Mouse (Mus musculus) forebrain, embryonic 14.5 days (tissue): ENCODE measurements around the gene Tor2a. TPM values are rescaled to one million over a fixed set of nuclear protein-coding genes. Genes with fewer than 3 reads are reported as not detected.

ENCODE experiments used
- ATAC-seq: fragments of 200-750 bp; cut with Nextera tagmentation; 2 replicates; pipeline ENCODE4 v1.8.0; 2017; ENCODE audit warnings: mild to moderate bottlenecking, moderate library complexity
- DNase-seq: peaks from one replicate; pipeline ENCODE4 v3.0.0-alpha.2; 2015; ENCODE audit warnings: low spot score
- H3K27ac ChIP-seq: fragments of 300-500 bp; sonication (generic); 2 replicates; pipeline ENCODE4 v1.5.1; 2014; ENCODE audit warnings: low read depth, mild to moderate bottlenecking, control low read depth, low read length, moderate library complexity
- H3K27me3 ChIP-seq: fragments of 300-500 bp; sonication (generic); replicated peaks from 2 replicates; pipeline ENCODE4 v1.6.1; 2014; ENCODE audit warnings: low read length, control low read depth, mixed read lengths; ENCODE audit not compliant: control insufficient read depth, insufficient read depth
- H3K36me3 ChIP-seq: fragments of 300-500 bp; sonication (generic); 2 replicates; pipeline ENCODE4 v1.6.1; 2014; ENCODE audit warnings: low read length, control low read depth; ENCODE audit not compliant: control insufficient read depth, insufficient read depth
- H3K4me1 ChIP-seq: fragments of 300-500 bp; sonication (generic); 2 replicates; pipeline ENCODE4 v1.6.1; 2014; ENCODE audit warnings: antibody characterized with exemption, low read length, control low read depth; ENCODE audit not compliant: control insufficient read depth, insufficient read depth
- H3K4me2 ChIP-seq: fragments of 300-500 bp; sonication (generic); 2 replicates; pipeline ENCODE4 v1.6.1; 2014; ENCODE audit warnings: mild to moderate bottlenecking, control low read depth, low read length
- H3K4me3 ChIP-seq: fragments of 300-500 bp; sonication (generic); 2 replicates; pipeline ENCODE4 v1.5.1; 2014; ENCODE audit warnings: low read depth, low read length, control low read depth
- H3K9ac ChIP-seq: fragments of 300-500 bp; sonication (generic); 2 replicates; pipeline ENCODE4 v1.6.1; 2014; ENCODE audit warnings: mild to moderate bottlenecking, low read length, control low read depth, moderate library complexity
- H3K9me3 ChIP-seq: fragments of 300-500 bp; sonication (generic); replicated peaks from 2 replicates; pipeline ENCODE4 v1.6.1; 2016; ENCODE audit warnings: low read length, control low read depth, mixed read lengths; ENCODE audit not compliant: control insufficient read depth
- WGBS: fragments of 180-500 bp; shearing (Covaris S2); extraction: QIAGEN DNeasy Blood & Tissue Kit; methylation state at CpG from one replicate; pipeline ENCODE4 v1.1.7; 2014; 5-methylcytosine and 5-hydroxymethylcytosine counted together
- polyA plus RNA-seq: library from polyadenylated mRNA; unstranded; fragments of >200 nt; fragmentation: Nextera tagmentation; extraction: Ambion mirVana; gene quantifications from 2 replicates; pipeline ENCODE4 v1.2.1, GENCODE M21; 2014

Tor2a gene
- polyA plus RNA-seq, 1 experiment from 2014 or later = 71.2 TPM

DNA sequence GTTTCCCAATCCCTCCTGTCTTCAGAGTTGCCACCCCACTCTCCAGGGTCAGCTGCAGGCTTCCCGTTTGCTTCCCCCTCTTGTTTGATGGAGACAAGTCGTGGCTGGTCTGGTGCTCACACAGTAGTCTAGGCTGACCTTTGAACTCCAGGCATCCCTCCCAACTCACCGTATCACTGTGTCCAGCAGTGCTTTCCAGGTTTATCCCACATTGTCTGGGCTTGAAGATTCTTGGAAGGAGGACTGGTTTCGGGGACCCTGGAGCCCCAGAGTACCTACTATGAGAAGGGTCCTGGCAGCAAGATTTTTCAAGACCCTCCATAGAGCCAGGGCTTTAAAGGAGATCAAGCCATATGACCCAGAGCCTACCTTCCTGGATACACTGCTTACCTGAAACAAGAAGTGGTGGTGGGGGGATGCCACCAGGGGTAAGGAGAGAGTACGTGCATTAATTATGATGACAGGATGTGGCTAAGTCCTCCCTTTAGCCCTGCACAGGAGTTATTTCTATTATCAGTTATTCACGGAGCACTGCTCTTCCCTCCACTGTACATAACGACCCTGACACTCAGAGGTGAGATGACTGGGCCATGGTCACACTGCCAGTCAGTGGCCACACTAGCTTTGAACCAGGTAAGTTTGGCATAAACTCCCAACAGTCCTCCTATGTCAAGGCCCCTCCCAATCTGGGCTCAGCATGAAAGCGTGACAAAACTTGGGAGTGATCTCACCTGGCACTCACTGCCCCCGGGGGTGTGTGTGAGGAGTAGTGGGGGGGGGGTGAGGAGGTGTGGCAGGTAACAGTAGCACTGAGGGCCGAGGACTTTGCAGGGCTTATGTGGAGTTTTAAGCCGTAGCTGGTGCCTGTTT is 42.7 kb upstream of the Tor2a start:
- WGBS = 64% methylated on average over 11 of the region's 11 CpGs
- H3K9me3 ChIP-seq = no peaks in the 10 kb centered on the region
- H3K4me3 ChIP-seq = no peak overlapping the region
- H3K27ac ChIP-seq = peak overlapping the region; percentile 97
- ATAC-seq (no peak), DNase-seq (no peak)
- no peaks in the 10 kb centered on the region for H3K27me3 ChIP-seq
- no peak overlapping the region for H3K4me2 ChIP-seq
- peak overlapping the region; percentile 72 for H3K9ac ChIP-seq
- H3K4me1 ChIP-seq = peaks cover 14% of the 10 kb centered on the region
- peaks cover 20% of the 10 kb centered on the region for H3K36me3 ChIP-seq

DNA sequence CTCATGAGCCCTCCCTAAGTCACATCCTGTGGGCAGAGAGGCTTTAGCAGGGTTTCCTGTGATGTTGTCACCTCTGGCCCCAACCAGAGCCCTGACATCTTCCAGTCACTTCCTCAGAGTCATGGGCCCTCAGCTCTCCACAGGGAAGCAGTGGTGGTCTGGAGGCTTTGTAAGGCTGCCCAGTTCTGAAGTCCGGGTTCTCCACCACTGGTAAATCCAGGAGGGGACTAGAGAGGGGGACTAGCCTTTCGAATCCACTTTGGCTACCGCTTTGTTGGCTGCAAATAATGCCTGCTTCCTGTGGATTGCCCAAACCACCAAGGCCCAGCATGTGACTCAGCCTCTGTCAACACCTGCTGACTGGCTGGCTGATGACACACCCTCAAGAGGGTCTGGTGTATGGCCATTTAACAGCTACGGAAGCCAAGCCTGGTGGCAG is 42.0 kb upstream of the Tor2a start:
- 65% methylated on average over 4 of the region's 4 CpGs for WGBS
- Histone ChIP-seq H3K36me3 (peaks cover 14% of the 10 kb centered on the region), H3K27me3 (no peaks in the 10 kb centered on the region), H3K27ac (no peak overlapping the region), H3K4me1 (peaks cover 14% of the 10 kb centered on the region), H3K9me3 (no peaks in the 10 kb centered on the region), H3K4me3 (no peak overlapping the region), H3K4me2 (no peak overlapping the region), H3K9ac (no peak overlapping the region)
- ATAC-seq (no peak), DNase-seq (no peak)

DNA sequence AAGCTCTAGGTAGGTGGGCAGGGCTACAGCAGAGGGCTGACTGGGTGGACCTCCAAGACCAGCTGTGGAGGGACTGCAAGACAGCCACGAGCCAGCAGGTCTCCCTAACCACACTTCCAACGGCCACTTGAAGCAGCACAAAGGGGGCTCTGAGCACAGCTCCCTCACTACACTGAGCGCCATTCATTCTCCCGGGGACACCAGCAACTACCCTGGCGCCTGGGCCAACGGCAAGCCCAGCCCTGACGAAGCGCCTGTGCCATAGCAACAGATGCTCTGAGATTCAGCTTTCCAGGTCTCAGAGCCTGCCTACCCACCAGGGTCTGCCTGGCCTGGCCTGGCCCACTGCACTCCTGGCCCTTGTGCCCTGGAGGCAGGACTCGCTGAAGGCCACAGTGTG is 38.3 kb upstream of the Tor2a start:
- H3K4me1 ChIP-seq = peaks cover 4% of the 10 kb centered on the region
- WGBS = 33% methylated on average over 9 of the region's 9 CpGs
- H3K4me2 ChIP-seq = no peak overlapping the region
- no peaks in the 10 kb centered on the region for H3K36me3 ChIP-seq
- no peak overlapping the region; the same call in 1 of the 2 replicates for H3K9ac ChIP-seq
- H3K4me3 ChIP-seq = no peak overlapping the region
- ATAC-seq (peak; percentile 51), DNase-seq (no peak)
- no peak overlapping the region for H3K27ac ChIP-seq
- no peaks in the 10 kb centered on the region for H3K27me3 ChIP-seq
- no peaks in the 10 kb centered on the region for H3K9me3 ChIP-seq

DNA sequence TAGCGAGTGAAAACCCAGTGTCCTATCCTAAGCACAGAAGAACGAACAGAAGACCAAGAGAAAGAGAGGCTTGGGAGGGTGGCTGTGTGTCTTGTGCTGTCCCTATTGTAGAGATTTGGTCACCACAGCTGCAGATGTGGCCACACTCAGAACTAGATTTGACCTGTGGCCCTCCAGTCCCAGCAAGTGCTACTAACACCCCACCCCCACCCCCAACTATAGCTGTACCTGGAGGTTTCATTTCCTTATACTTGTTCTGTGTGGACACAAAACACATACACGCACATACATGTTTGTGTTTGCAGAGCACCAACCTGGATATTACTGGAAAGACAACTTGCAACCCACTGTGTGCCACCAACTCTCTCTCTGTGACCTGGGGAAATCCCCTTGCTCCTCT is 37.0 kb upstream of the Tor2a start:
- WGBS = 92% methylated on average over 3 of the region's 3 CpGs
- Histone ChIP-seq H3K9me3 (no peaks in the 10 kb centered on the region), H3K9ac (no peak overlapping the region), H3K27me3 (no peaks in the 10 kb centered on the region), H3K4me2 (no peak overlapping the region), H3K4me3 (no peak overlapping the region), H3K36me3 (no peaks in the 10 kb centered on the region), H3K4me1 (no peaks in the 10 kb centered on the region), H3K27ac (no peak overlapping the region)
- ATAC-seq = no peak
- no peak for DNase-seq

DNA sequence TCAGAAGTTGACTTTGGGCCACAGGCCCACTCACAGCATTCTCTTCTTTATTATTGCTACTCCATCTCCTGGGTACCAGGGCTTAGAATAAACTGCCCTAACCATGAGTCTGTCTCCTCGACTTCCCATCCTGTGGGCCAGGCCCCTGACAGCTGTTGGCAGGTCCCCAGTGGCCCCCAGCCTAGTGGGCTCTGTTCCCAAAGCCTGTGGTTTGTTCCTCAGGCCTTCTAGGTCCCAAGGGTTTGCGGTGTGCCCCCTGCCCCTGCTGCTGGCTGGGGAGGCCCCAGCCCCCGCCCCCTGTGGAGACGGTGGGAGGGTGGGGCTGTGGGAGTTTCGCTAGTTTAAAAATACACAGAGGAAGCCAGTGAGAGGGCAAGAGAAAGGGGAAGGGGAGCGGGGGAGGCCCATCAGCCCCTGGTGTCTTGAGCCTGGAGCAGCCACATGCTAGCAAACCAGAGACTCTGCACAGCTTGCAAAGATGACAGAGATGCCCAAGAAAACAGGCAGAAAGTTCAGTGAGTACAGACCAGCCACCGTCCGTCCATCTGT is 36.3 kb upstream of the Tor2a start, which contains the start of gene Sh2d3c:
TSS of gene Sh2d3c (plus strand) at position 375 of the 549 bp plus-strand sequence.
- Histone ChIP-seq H3K27me3 (no peaks in the 10 kb centered on the region), H3K9ac (no peak within 1 kb of the TSS), H3K9me3 (no peaks in the 10 kb centered on the region), H3K4me2 (no peak within 1 kb of the TSS), H3K4me1 (no peaks in the 10 kb centered on the region), H3K4me3 (no peak within 1 kb of the TSS), H3K36me3 (no peaks in the 10 kb centered on the region), H3K27ac (no peak within 1 kb of the TSS)
- no peak for ATAC-seq
- no peak for DNase-seq
- 64% methylated on average over 8 of the region's 8 CpGs for WGBS

DNA sequence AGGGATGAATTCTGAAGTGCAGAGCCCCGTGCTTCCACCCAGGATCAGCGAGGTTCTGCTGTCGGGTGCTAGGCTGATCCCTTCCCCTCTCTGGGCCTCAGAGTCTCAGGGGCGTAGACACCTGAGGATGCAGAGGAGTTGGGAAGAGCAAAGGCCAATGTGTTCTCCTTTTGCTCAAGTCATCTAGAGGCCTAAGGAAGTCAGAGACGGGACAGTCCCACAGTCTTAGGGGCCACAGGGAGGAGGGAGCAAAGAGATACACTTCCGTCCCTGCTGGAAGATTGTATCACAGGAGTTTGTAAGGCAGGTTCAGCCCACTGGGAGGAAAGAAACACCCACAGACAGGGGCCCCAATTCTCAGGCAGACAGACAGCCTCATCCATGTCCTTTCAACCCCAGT is 35.0 kb upstream of the Tor2a start:
- 57% methylated on average over 6 of the region's 6 CpGs for WGBS
- ATAC-seq (no peak), DNase-seq (no peak)
- Histone ChIP-seq H3K27ac (no peak overlapping the region), H3K9me3 (no peaks in the 10 kb centered on the region), H3K4me3 (no peak overlapping the region), H3K36me3 (no peaks in the 10 kb centered on the region), H3K4me1 (no peaks in the 10 kb centered on the region), H3K27me3 (no peaks in the 10 kb centered on the region), H3K4me2 (no peak overlapping the region), H3K9ac (no peak overlapping the region)

DNA sequence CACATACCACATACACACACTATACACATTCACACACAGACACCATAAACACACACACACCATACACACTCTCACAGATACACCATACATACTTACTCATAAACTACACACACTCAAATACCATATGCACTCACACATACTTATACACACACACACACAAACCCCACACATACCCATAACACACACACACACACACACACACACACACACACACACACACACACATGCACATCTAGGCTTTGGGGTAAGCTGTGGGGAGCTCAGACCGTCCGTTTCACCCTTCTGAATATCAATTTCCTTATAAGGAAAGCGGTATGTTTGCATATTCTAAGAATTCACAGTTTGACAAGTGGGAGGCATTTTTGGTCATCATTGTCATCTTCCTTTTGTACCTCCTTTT is 34.5 kb upstream of the Tor2a start:
- H3K9ac ChIP-seq = no peak overlapping the region

DNA sequence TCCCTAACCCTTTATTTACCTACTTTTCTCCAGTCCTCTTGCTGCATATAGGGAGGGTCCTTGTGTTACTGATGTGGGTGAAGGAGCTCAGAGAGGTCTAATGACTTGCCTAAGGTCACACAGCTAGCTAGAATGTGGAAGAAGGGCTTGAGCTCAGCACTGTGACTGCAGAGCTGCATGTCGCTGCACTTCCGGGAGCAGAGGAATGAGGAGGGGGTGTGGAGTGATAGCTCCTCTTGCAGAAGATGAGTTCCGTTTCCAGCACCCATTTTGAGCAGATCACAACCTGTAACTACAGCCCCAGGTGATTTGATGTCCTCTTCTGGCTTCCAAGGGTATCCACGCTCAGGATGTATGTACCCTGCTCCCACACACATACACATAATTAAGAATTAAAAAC is 32.9 kb upstream of the Tor2a start:
- no peak for DNase-seq
- H3K4me3 ChIP-seq = no peak overlapping the region
- H3K4me2 ChIP-seq = no peak overlapping the region
- H3K36me3 ChIP-seq = no peaks in the 10 kb centered on the region
- no peaks in the 10 kb centered on the region for H3K4me1 ChIP-seq
- no peak for ATAC-seq
- no peaks in the 10 kb centered on the region for H3K27me3 ChIP-seq
- 74% methylated on average over 4 of the region's 4 CpGs for WGBS
- H3K27ac ChIP-seq = no peak overlapping the region
- no peaks in the 10 kb centered on the region for H3K9me3 ChIP-seq
- H3K9ac ChIP-seq = no peak overlapping the region

More for the DNA sequence above, 34.5 kb upstream of the Tor2a start:
- Histone ChIP-seq H3K4me3 (no peak overlapping the region), H3K4me2 (no peak overlapping the region), H3K27ac (no peak overlapping the region), H3K36me3 (no peaks in the 10 kb centered on the region), H3K9me3 (no peaks in the 10 kb centered on the region), H3K4me1 (no peaks in the 10 kb centered on the region), H3K27me3 (no peaks in the 10 kb centered on the region)
- WGBS = 78% methylated on average over 3 of the region's 3 CpGs
- ATAC-seq (no peak), DNase-seq (no peak)
